Mouse (Mus musculus): ENCODE measurements around the gene Cops4. TPM values are rescaled to one million over a fixed set of nuclear protein-coding genes. Genes with fewer than 3 reads are reported as not detected.

Gene Cops4
- total RNA-seq (2014; rRNA removed) (100 and 108 TPM in 2 replicates), polyA plus RNA-seq (2015; fragmentation: Nextera tagmentation; extraction: Ambion mirVana) (168 and 174 TPM in 2 replicates)

- Histone ChIP-seq H3K9me3 (ENCODE audit: low read length) (no peaks in the 10 kb centered on the region), H3K27ac (ENCODE audit: low read depth, low read length) (peak within 1 kb of the TSS; percentile 82), H3K4me3 (ENCODE audit: low read depth, low read length) (peak within 1 kb of the TSS; percentile 64), H3K36me3 (ENCODE audit: insufficient read depth, low read length) (no peaks in the 10 kb centered on the region), H3K4me2 (ENCODE audit: low read depth, low read length, poor library complexity, severe bottlenecking) (peak within 1 kb of the TSS; percentile 77), H3K4me1 (ENCODE audit: insufficient read depth, low read length) (peaks cover 4% of the 10 kb centered on the region; the same call in 1 of the 2 replicates), H3K9ac (replicated peaks; ENCODE audit: low read length, poor library complexity, severe bottlenecking) (peak within 1 kb of the TSS; percentile 78), H3K27me3 (ENCODE audit: insufficient read depth, low read length) (no peaks in the 10 kb centered on the region; the same call in 1 of the 2 replicates)
- ATAC-seq (ENCODE audit: low FRiP score) (peak; percentile 100), DNase-seq (ENCODE audit: low spot score) (peak; percentile 100)
- under 1% methylated on average over 64 of the region's 64 CpGs for WGBS
- TF ChIP-seq CTCF (IDR thresholded peaks at IDR 0.05) = peak; percentile 52
These were observed at the start of gene Cops4 for GRCm38 (mm10) chr5:100518049-100519026. Gene Cops4 (plus strand): TSS chr5:100518309.

GRCm38 (mm10) chr5:100476328-100476727, 41.8 kb upstream of the Cops4 start:
- Histone ChIP-seq H3K27ac (ENCODE audit: low read depth, low read length) (no peak overlapping the region), H3K9ac (replicated peaks; ENCODE audit: low read length, poor library complexity, severe bottlenecking) (no peak overlapping the region), H3K9me3 (ENCODE audit: low read length) (no peaks in the 10 kb centered on the region), H3K36me3 (ENCODE audit: insufficient read depth, low read length) (0 out of 2 replicates have a peak, but pooled peaks cover 4% of the 10 kb centered on the region), H3K4me3 (ENCODE audit: low read depth, low read length) (no peak overlapping the region), H3K27me3 (ENCODE audit: insufficient read depth, low read length) (no peaks in the 10 kb centered on the region), H3K4me1 (ENCODE audit: insufficient read depth, low read length) (no peaks in the 10 kb centered on the region), H3K4me2 (ENCODE audit: low read depth, low read length, poor library complexity, severe bottlenecking) (no peak overlapping the region)
- 0 out of 2 replicates have a peak, but pooled peaks have one; percentile 2 for TF ChIP-seq CTCF (IDR thresholded peaks at IDR 0.05)
- 82% methylated on average over 3 of the region's 3 CpGs for WGBS
- ATAC-seq (ENCODE audit: low FRiP score) = no peak
- DNase-seq (ENCODE audit: low spot score) = no peak

GRCm38 (mm10) chr5:100477604-100478003, 40.5 kb upstream of the Cops4 start:
- no peaks in the 10 kb centered on the region for H3K27me3 ChIP-seq (ENCODE audit: insufficient read depth, low read length)
- no peak overlapping the region for H3K4me2 ChIP-seq (ENCODE audit: low read depth, low read length, poor library complexity, severe bottlenecking)
- ATAC-seq (ENCODE audit: low FRiP score) (no peak), DNase-seq (ENCODE audit: low spot score) (no peak)
- H3K27ac ChIP-seq (ENCODE audit: low read depth, low read length) = no peak overlapping the region
- no peaks in the 10 kb centered on the region for H3K9me3 ChIP-seq (ENCODE audit: low read length)
- no peak overlapping the region for H3K4me3 ChIP-seq (ENCODE audit: low read depth, low read length)
- TF ChIP-seq CTCF (IDR thresholded peaks at IDR 0.05) = no peak
- H3K36me3 ChIP-seq (ENCODE audit: insufficient read depth, low read length) = 0 out of 2 replicates have a peak, but pooled peaks cover 4% of the 10 kb centered on the region
- 90% methylated on average over 9 of the region's 9 CpGs for WGBS
- no peak overlapping the region for H3K9ac ChIP-seq (replicated peaks; ENCODE audit: low read length, poor library complexity, severe bottlenecking)
- H3K4me1 ChIP-seq (ENCODE audit: insufficient read depth, low read length) = no peaks in the 10 kb centered on the region

GRCm38 (mm10) chr5:100483569-100483968, 34.5 kb upstream of the Cops4 start:
- Histone ChIP-seq H3K36me3 (ENCODE audit: insufficient read depth, low read length) (0 out of 2 replicates have a peak, but pooled peaks cover 3% of the 10 kb centered on the region), H3K27ac (ENCODE audit: low read depth, low read length) (no peak overlapping the region), H3K9ac (replicated peaks; ENCODE audit: low read length, poor library complexity, severe bottlenecking) (no peak overlapping the region), H3K4me2 (ENCODE audit: low read depth, low read length, poor library complexity, severe bottlenecking) (no peak overlapping the region), H3K4me1 (ENCODE audit: insufficient read depth, low read length) (no peaks in the 10 kb centered on the region), H3K27me3 (ENCODE audit: insufficient read depth, low read length) (no peaks in the 10 kb centered on the region), H3K4me3 (ENCODE audit: low read depth, low read length) (no peak overlapping the region), H3K9me3 (ENCODE audit: low read length) (no peaks in the 10 kb centered on the region)
- no peak for DNase-seq (ENCODE audit: low spot score)
- no peak for ATAC-seq (ENCODE audit: low FRiP score)
- TF ChIP-seq CTCF (IDR thresholded peaks at IDR 0.05) = no peak

GRCm38 (mm10) chr5:100487120-100487519, 31.0 kb upstream of the Cops4 start:
- ATAC-seq (ENCODE audit: low FRiP score) = no peak
- Histone ChIP-seq H3K4me3 (ENCODE audit: low read depth, low read length) (no peak overlapping the region), H3K4me2 (ENCODE audit: low read depth, low read length, poor library complexity, severe bottlenecking) (no peak overlapping the region), H3K36me3 (ENCODE audit: insufficient read depth, low read length) (no peaks in the 10 kb centered on the region), H3K27ac (ENCODE audit: low read depth, low read length) (no peak overlapping the region), H3K9ac (replicated peaks; ENCODE audit: low read length, poor library complexity, severe bottlenecking) (no peak overlapping the region), H3K4me1 (ENCODE audit: insufficient read depth, low read length) (no peaks in the 10 kb centered on the region), H3K9me3 (ENCODE audit: low read length) (no peaks in the 10 kb centered on the region), H3K27me3 (ENCODE audit: insufficient read depth, low read length) (no peaks in the 10 kb centered on the region)
- 94% methylated on average over 2 of the region's 2 CpGs for WGBS
- TF ChIP-seq CTCF (IDR thresholded peaks at IDR 0.05) = no peak
- no peak for DNase-seq (ENCODE audit: low spot score)

GRCm38 (mm10) chr5:100488231-100488630, 29.9 kb upstream of the Cops4 start:
- no peak for TF ChIP-seq CTCF (IDR thresholded peaks at IDR 0.05)
- H3K9ac ChIP-seq (replicated peaks; ENCODE audit: low read length, poor library complexity, severe bottlenecking) = no peak overlapping the region
- no peak overlapping the region for H3K4me3 ChIP-seq (ENCODE audit: low read depth, low read length)
- no peak overlapping the region for H3K27ac ChIP-seq (ENCODE audit: low read depth, low read length)
- WGBS = 92% methylated on average over 3 of the region's 3 CpGs
- ATAC-seq (ENCODE audit: low FRiP score) (no peak), DNase-seq (ENCODE audit: low spot score) (no peak)
- H3K9me3 ChIP-seq (ENCODE audit: low read length) = no peaks in the 10 kb centered on the region
- H3K36me3 ChIP-seq (ENCODE audit: insufficient read depth, low read length) = no peaks in the 10 kb centered on the region
- H3K4me1 ChIP-seq (ENCODE audit: insufficient read depth, low read length) = no peaks in the 10 kb centered on the region
- H3K27me3 ChIP-seq (ENCODE audit: insufficient read depth, low read length) = no peaks in the 10 kb centered on the region
- no peak overlapping the region for H3K4me2 ChIP-seq (ENCODE audit: low read depth, low read length, poor library complexity, severe bottlenecking)
